Comparison of ENCODE assay signal across 17 mouse cellular contexts in the genomic region with DNA sequence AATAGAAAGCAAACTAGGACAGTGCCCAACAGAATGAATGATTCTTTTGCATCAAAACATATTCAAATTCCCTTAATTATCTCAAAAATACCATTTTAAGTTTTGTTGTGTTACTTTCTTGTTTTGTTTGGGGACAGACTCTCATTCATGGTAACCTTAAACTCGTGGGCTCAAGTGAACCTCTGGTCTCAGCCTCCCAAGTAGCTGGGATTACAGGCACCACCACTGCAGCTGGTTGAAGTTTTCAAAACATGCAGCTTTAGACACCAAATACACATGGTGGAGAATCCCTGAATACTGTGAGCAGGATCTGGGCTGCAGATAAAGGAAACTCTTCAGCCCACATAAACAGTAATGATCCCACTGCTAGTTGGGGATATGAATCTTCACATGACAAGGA. TPM values are rescaled to one million over a fixed set of nuclear protein-coding genes. Genes with fewer than 3 reads are reported as not detected.
"Had no signal": no experiment of that assay in that cellular context is flagged by ENCODE, and none has a peak within 500 bp of the region (broad histone marks: within the 10 kb centered on the region; RNA-seq: fewer than 3 reads in every experiment).

No protein-coding gene starts in this region.

- H3K27ac ChIP-seq: neural tube, embryonic 13.5 days; neural tube, embryonic 15.5 days; stomach, embryonic 15.5 days; stomach, postnatal 0 days had no signal

- H3K9me3 ChIP-seq: stomach, embryonic 15.5 days had no signal

- H3K4me1 ChIP-seq: neural tube, embryonic 13.5 days; neural tube, embryonic 15.5 days; stomach, embryonic 15.5 days had no signal

- H3K9ac ChIP-seq: neural tube, embryonic 13.5 days; neural tube, embryonic 15.5 days; stomach, embryonic 15.5 days had no signal

- H3K27me3 ChIP-seq: neural tube, embryonic 13.5 days; neural tube, embryonic 15.5 days; stomach, embryonic 15.5 days had no signal

- H3K4me3 ChIP-seq: neural tube, embryonic 13.5 days; neural tube, embryonic 15.5 days; stomach, embryonic 15.5 days had no signal

- H3K36me3 ChIP-seq: neural tube, embryonic 13.5 days; neural tube, embryonic 15.5 days; stomach, embryonic 15.5 days had no signal

- DNase-seq: retina, postnatal 1 day; right cerebral cortex, adult 18-20 months; right cerebral cortex, postnatal 14 days; right cerebral cortex, postnatal 25 days; right cerebral cortex, postnatal 4 days; spleen, adult 18-20 months; thymus, adult 18-20 months; thymus, adult 2 months; thymus, postnatal 14 days; thymus, postnatal 25 days; thymus, postnatal 36 days; thymus, postnatal 4 days had no signal

RNA-seq across cellular contexts. Expression of gene Tmem215, which starts 37.6 kb away (rescaled TPM):
- polyA plus RNA-seq: thymus, postnatal 0 days had no signal
